Mouse (Mus musculus): ENCODE measurements at regions not wholly inside any gene's neighbourhood (a gene's known extent, or its start where the extent isn't known, plus 50 kb on each side); places are given as distances from the start of the nearest gene placed in this dataset.

- Histone ChIP-seq H3K4me3 (replicated peaks) (no peak overlapping the region), H3K27me3 (replicated peaks) (no peaks in the 10 kb centered on the region)
- no peak for TF ChIP-seq FLI1 (IDR thresholded peaks at IDR 0.05; ENCODE audit: low read length)
- TF ChIP-seq GATA1 (IDR thresholded peaks at IDR 0.05; ENCODE audit: borderline replicate concordance, low read length) = no peak
Observed at GRCm38 (mm10) chr15:8802058-8802457, 91.5 kb upstream of the Slc1a3 start.

GRCm38 (mm10) chr15:8797015-8797414, 86.5 kb upstream of the Slc1a3 start:
- no peaks in the 10 kb centered on the region for H3K27me3 ChIP-seq (replicated peaks)
- H3K4me1 ChIP-seq = no peaks in the 10 kb centered on the region
- H3K36me3 ChIP-seq (replicated peaks; ENCODE audit: low read length) = no peaks in the 10 kb centered on the region
- no peak for TF ChIP-seq FLI1 (IDR thresholded peaks at IDR 0.05; ENCODE audit: low read length)
- H3K9me3 ChIP-seq = peaks cover 8% of the 10 kb centered on the region
- no peak overlapping the region for H3K4me3 ChIP-seq (replicated peaks)

More at GRCm38 (mm10) chr15:8802058-8802457, 91.5 kb upstream of the Slc1a3 start:
- Histone ChIP-seq H3K36me3 (replicated peaks; ENCODE audit: low read length) (no peaks in the 10 kb centered on the region), H3K4me1 (no peaks in the 10 kb centered on the region), H3K9me3 (0 out of 2 replicates have a peak, but pooled peaks cover 3% of the 10 kb centered on the region)

GRCm38 (mm10) chr15:8792106-8792505, 81.5 kb upstream of the Slc1a3 start:
- Histone ChIP-seq H3K36me3 (replicated peaks; ENCODE audit: low read length) (no peaks in the 10 kb centered on the region), H3K27me3 (replicated peaks) (no peaks in the 10 kb centered on the region), H3K9me3 (peaks cover 10% of the 10 kb centered on the region), H3K4me3 (replicated peaks) (no peak overlapping the region), H3K4me1 (no peaks in the 10 kb centered on the region)
- TF ChIP-seq FLI1 (IDR thresholded peaks at IDR 0.05; ENCODE audit: low read length) (no peak), GATA1 (IDR thresholded peaks at IDR 0.05; ENCODE audit: borderline replicate concordance, low read length) (no peak)

GRCm38 (mm10) chr15:8789924-8790323, 79.4 kb upstream of the Slc1a3 start:
- Histone ChIP-seq H3K4me3 (replicated peaks) (no peak overlapping the region), H3K9me3 (peaks cover 10% of the 10 kb centered on the region), H3K27me3 (replicated peaks) (no peaks in the 10 kb centered on the region), H3K4me1 (no peaks in the 10 kb centered on the region), H3K36me3 (replicated peaks; ENCODE audit: low read length) (no peaks in the 10 kb centered on the region)
- TF ChIP-seq FLI1 (IDR thresholded peaks at IDR 0.05; ENCODE audit: low read length) (no peak), GATA1 (IDR thresholded peaks at IDR 0.05; ENCODE audit: borderline replicate concordance, low read length) (no peak)

GRCm38 (mm10) chr15:8789000-8789399, 78.4 kb upstream of the Slc1a3 start:
- no peaks in the 10 kb centered on the region for H3K4me1 ChIP-seq
- no peaks in the 10 kb centered on the region for H3K27me3 ChIP-seq (replicated peaks)
- no peak for TF ChIP-seq FLI1 (IDR thresholded peaks at IDR 0.05; ENCODE audit: low read length)
- peaks cover 4% of the 10 kb centered on the region for H3K9me3 ChIP-seq
- no peak overlapping the region for H3K4me3 ChIP-seq (replicated peaks)
- H3K36me3 ChIP-seq (replicated peaks; ENCODE audit: low read length) = no peaks in the 10 kb centered on the region

- H3K4me3 ChIP-seq (replicated peaks) = no peak overlapping the region
- no peaks in the 10 kb centered on the region for H3K4me1 ChIP-seq
- H3K9me3 ChIP-seq = peaks cover 9% of the 10 kb centered on the region; the same call in 1 of the 2 replicates
- H3K36me3 ChIP-seq (replicated peaks; ENCODE audit: low read length) = no peaks in the 10 kb centered on the region
- TF ChIP-seq GATA1 (IDR thresholded peaks at IDR 0.05; ENCODE audit: borderline replicate concordance, low read length) (no peak), FLI1 (IDR thresholded peaks at IDR 0.05; ENCODE audit: low read length) (no peak)
- H3K27me3 ChIP-seq (replicated peaks) = no peaks in the 10 kb centered on the region
Observed at GRCm38 (mm10) chr15:8785537-8785936, 75.0 kb upstream of the Slc1a3 start.

- TF ChIP-seq FLI1 (IDR thresholded peaks at IDR 0.05; ENCODE audit: low read length) (no peak), GATA1 (IDR thresholded peaks at IDR 0.05; ENCODE audit: borderline replicate concordance, low read length) (no peak)
- no peak overlapping the region for H3K4me3 ChIP-seq (replicated peaks)
- H3K9me3 ChIP-seq = peaks cover 9% of the 10 kb centered on the region; the same call in 1 of the 2 replicates
- no peaks in the 10 kb centered on the region for H3K27me3 ChIP-seq (replicated peaks)
- H3K4me1 ChIP-seq = no peaks in the 10 kb centered on the region
- H3K36me3 ChIP-seq (replicated peaks; ENCODE audit: low read length) = no peaks in the 10 kb centered on the region
Observed at GRCm38 (mm10) chr15:8783567-8783966, 73.0 kb upstream of the Slc1a3 start.

GRCm38 (mm10) chr15:8783036-8783435, 72.5 kb upstream of the Slc1a3 start:
- no peak overlapping the region for H3K4me3 ChIP-seq (replicated peaks)
- peaks cover 9% of the 10 kb centered on the region; the same call in 1 of the 2 replicates for H3K9me3 ChIP-seq
- TF ChIP-seq FLI1 (IDR thresholded peaks at IDR 0.05; ENCODE audit: low read length) (no peak), GATA1 (IDR thresholded peaks at IDR 0.05; ENCODE audit: borderline replicate concordance, low read length) (no peak)
- no peaks in the 10 kb centered on the region for H3K4me1 ChIP-seq
- no peaks in the 10 kb centered on the region for H3K36me3 ChIP-seq (replicated peaks; ENCODE audit: low read length)
- no peaks in the 10 kb centered on the region for H3K27me3 ChIP-seq (replicated peaks)

- TF ChIP-seq FLI1 (IDR thresholded peaks at IDR 0.05; ENCODE audit: low read length) (no peak), GATA1 (IDR thresholded peaks at IDR 0.05; ENCODE audit: borderline replicate concordance, low read length) (no peak)
- no peaks in the 10 kb centered on the region for H3K36me3 ChIP-seq (replicated peaks; ENCODE audit: low read length)
- H3K27me3 ChIP-seq (replicated peaks) = no peaks in the 10 kb centered on the region
- H3K9me3 ChIP-seq = peaks cover 7% of the 10 kb centered on the region; the same call in 1 of the 2 replicates
- H3K4me1 ChIP-seq = no peaks in the 10 kb centered on the region
- no peak overlapping the region for H3K4me3 ChIP-seq (replicated peaks)
Observed at GRCm38 (mm10) chr15:8782131-8782507, 71.6 kb upstream of the Slc1a3 start.

- H3K36me3 ChIP-seq (replicated peaks; ENCODE audit: low read length) = no peaks in the 10 kb centered on the region
- no peaks in the 10 kb centered on the region for H3K4me1 ChIP-seq
- no peaks in the 10 kb centered on the region for H3K27me3 ChIP-seq (replicated peaks)
- peaks cover 7% of the 10 kb centered on the region; the same call in 1 of the 2 replicates for H3K9me3 ChIP-seq
- TF ChIP-seq GATA1 (IDR thresholded peaks at IDR 0.05; ENCODE audit: borderline replicate concordance, low read length) (no peak), FLI1 (IDR thresholded peaks at IDR 0.05; ENCODE audit: low read length) (no peak)
- no peak overlapping the region for H3K4me3 ChIP-seq (replicated peaks)
Observed at GRCm38 (mm10) chr15:8781159-8782130, 70.9 kb upstream of the Slc1a3 start.

All from megakaryocyte, embryonic 14.5 days (primary cell).